Mouse (Mus musculus): ENCODE measurements around the gene Rac3. TPM values are rescaled to one million over a fixed set of nuclear protein-coding genes. Genes with fewer than 3 reads are reported as not detected.

The Rac3 gene
- 10.7 and 14.6 TPM in 2 replicates for polyA plus RNA-seq (2015; fragmentation: Nextera tagmentation; extraction: Ambion mirVana)

DNA sequence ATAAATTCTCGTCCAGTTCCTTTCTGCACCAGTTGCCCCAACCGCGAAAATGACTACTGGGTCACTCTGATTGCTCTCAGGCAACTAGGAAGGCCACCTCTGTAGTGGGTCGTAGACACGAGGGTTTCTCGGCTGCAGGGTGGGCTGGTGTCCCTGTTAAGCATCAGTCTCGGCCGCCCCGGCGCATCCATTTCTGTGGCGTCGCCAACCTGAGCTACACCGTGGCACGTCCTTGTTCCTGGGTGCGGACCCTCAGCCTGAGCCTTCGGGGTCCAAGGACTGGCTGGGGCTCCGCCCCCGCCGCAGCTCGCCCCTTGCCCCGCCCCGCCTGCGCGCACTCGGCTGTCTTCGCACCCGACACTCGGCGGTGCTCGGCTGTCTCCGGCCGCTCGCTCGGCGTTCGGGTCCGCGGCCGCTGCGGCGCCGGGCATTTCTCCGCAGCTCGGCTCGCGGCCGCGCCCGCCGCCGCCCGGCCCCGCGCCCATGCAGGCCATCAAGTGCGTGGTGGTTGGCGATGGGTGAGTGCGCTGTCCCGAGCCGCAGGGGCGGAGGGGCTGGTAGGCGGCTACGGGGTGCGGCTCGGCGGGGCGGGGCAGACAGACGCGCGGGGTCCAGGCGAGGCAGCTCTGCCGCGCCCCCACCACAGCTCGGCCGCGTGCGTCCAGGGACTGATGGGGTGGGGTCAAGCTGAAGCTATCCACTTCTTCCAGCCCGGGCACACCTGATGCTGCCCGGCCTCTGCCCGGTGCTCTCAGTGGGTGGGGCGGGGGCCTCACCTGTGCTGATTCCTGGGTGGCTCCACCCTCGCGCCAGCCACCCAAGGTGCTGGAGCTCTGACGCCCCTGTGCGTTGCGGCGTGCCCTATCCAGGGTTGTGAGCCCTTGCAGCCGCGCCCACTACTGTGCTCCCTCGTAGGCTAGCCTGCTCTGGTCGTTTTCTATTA, at the start of gene Rac3:
Gene Rac3, plus strand, starts transcription at position 347 of the 943 bp plus-strand sequence.

DNA sequence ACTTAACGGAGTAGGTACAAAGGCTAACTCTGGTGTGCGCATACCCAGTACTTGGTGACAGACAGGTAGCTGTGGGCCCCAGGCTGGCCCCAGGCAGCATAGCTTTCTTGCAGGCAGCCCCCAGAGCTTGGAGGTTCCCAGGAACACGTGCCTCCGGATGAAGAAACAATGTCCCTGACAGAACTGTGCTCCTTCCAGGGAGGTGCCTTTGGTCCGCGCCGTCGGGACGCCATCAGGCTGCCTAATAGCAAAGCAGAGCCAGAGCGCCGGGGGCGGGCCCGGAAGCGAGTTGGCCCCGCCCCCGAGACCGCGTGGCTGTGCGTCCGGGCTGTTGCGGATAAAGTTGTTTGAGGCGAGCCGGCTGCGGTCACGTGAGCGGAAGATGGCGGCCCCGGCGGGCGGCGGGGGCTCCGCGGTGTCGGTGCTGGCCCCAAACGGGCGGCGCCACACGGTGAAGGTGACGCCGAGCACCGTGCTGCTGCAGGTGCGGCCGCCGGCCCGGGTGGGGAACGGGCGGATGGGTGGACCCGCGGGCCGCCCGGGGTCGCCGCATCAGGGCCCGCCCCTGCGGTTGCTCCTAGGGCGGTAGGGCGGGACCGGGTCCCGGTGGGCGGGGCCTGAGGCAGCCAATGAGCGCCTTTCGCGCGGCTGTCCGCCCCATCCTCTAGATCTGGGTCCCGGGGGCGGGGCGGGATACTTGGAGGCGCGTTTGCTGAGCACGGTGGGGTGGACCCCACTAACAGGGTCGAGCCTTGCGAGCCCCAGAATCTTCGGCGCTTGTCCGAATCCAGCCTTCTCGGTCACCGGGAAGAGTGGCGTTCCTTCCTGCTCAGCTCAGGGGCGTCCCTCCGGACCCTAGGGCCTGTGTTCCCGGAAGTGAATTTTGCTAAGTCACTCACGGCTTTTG, 48.3 kb upstream of the Rac3 start, which contains the start of gene Aspscr1:
Gene Aspscr1, plus strand, starts transcription at position 287 of the 907 bp plus-strand sequence.

DNA sequence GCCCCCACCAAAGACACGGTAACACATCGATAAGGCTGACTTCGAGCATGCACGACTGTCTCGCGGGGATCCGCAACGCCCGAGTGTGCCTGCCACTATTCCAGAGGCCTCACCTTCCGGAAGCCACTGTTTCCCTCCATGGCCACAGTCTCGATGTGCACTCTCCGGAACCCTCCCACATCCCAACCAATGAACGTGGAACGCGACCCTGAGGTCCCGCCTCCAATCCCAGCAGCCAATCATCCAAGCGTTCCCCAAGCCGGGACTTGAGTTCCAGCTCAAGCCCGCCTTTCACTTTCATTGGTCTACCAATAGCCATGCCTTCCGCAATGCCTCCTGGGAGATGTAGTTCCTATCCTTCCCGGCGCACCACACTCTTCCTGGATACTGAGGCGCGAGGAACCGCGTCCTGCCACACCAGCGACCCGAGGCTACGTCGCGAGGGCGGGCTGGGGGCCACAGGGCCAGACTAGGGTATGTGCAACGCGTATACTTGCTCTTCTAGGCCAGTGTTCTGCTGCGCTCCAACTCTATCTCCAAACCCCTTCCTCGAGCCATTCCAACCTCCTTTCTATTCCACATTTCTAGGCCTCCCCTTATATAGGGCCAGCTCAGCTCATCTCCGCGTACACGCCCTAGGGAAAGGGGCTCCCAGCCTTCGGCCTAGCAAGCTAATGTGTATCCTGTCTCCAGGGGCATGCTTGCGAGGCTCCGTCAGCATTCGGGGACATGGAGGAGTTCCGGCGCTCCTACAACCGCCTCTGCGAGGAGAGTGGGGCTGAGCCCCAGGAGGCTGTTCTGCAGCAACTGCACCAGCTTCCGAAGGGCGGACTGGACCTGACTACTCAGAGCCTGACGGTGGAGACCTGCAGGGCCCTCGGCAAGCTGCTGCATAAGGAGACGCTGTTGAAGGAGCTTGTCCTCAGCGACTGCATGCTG, 7.4 kb upstream of the Rac3 start, which contains the start of the genes Cenpx and Lrrc45:
Gene Cenpx, minus strand, starts transcription at position 159 of the 939 bp plus-strand sequence.
Gene Lrrc45, plus strand, starts transcription at position 346 of the 939 bp plus-strand sequence.

DNA sequence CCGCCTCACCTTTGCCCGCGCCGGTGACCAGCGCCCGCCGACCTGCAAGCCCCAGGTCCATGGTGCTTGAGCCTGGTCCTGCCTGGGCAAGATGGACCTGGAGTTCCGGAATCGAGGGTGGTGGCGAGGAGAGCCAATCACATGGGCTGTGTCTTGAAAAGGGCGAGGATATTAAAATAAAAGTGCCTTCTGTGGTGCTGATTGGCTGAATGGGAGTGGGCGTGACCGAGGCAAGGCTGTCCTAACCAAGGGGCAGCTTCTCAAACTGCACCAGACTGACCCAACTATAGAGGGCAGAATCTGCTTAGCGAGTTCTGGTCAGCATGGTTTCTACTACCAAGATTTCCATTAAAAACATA, 5.9 kb downstream of the Rac3 start, which contains the start of gene Dcxr:
Gene Dcxr, minus strand, starts transcription at position 113 of the 359 bp plus-strand sequence.

DNA sequence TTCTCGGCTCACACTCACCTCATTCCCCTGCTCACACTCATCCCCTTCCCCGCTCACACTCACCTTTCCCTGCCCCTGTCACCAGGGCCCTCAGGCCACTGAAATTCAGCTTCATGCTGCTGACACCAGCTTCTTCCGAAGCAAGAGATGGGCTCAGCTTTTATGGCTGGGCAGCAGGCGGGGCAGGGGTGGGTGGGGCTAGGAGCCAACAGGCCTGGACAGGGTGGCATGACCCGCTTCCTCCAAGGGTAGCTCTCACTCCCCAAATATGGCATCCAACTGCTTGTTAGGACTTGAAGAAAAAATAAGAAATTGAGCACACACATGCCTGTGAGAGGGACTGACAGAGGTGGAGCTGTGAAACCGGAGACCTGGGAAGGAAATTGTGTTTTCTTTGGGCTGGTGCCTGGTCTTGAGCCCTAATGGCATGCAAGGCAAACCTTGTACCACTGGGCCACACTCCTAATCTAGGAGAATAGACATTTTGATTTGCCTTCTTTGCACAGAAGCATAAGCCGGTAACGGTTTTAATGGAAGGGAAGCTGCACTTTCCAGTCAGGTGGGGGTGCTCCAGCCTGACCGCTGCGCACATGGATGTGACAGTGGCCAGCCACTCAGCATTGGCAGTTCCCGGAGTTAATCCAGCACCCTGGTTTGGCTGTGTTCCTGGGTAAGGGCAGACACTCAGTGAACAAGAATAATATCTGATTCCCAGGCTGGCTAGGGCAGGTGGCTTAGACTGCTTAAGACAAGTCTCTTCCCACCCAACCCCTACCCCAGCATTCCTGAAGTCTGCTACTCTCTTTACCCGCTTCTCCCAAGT, 10.8 kb downstream of the Rac3 start, which contains the start of gene Cbr2:
Gene Cbr2, minus strand, starts transcription at position 257 of the 823 bp plus-strand sequence.

DNA sequence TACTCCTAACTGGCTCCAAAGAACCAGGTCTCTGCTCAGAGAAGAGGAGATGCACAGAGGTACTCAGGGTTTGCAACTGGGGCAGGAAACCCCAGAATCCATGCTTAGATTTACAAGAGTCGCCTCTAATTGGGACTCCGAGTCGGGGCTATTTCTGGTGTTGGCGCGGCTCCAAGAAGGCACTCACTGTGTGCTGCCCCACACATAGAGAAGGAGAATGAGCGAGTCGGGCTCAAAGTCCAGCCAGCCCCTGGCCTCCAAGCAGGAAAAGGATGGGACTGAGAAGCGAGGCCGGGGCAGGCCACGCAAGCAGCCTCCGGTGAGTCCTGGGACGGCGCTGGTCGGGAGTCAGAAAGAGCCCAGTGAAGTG, 41.4 kb downstream of the Rac3 start, which contains the start of gene Hmga1b:
Gene Hmga1b, plus strand, starts transcription at position 123 of the 370 bp plus-strand sequence.

Other genes starting within 250 kb of the Rac3 start
- 91.2 and 100 TPM in 2 replicates for gene Mrpl12, start 236.9 kb upstream of the Rac3 start, polyA plus RNA-seq (2015; fragmentation: Nextera tagmentation; extraction: Ambion mirVana)
- gene Slc25a10, start 229.6 kb upstream of the Rac3 start, polyA plus RNA-seq (2015; fragmentation: Nextera tagmentation; extraction: Ambion mirVana), result 34.6 and 38.5 TPM in 2 replicates
- 0.93 and 0.97 TPM in 2 replicates for gene Gcgr, start 190.8 kb upstream of the Rac3 start, polyA plus RNA-seq (2015; fragmentation: Nextera tagmentation; extraction: Ambion mirVana)
- gene Mcrip1, start 171.7 kb upstream of the Rac3 start, polyA plus RNA-seq (2015; fragmentation: Nextera tagmentation; extraction: Ambion mirVana), result 157 and 172 TPM in 2 replicates
- gene Ppp1r27, start 170.3 kb upstream of the Rac3 start, polyA plus RNA-seq (2015; fragmentation: Nextera tagmentation; extraction: Ambion mirVana), result not detected in 2 replicates
- 515 and 546 TPM in 2 replicates for gene P4hb, start 148.2 kb upstream of the Rac3 start, polyA plus RNA-seq (2015; fragmentation: Nextera tagmentation; extraction: Ambion mirVana)
- gene Arhgdia, start 139.8 kb upstream of the Rac3 start, polyA plus RNA-seq (2015; fragmentation: Nextera tagmentation; extraction: Ambion mirVana), result 458 and 475 TPM in 2 replicates
- 162 and 194 TPM in 2 replicates for gene Alyref, start 123.1 kb upstream of the Rac3 start, polyA plus RNA-seq (2015; fragmentation: Nextera tagmentation; extraction: Ambion mirVana)
- 165 and 166 TPM in 2 replicates for gene Anapc11, start 123.0 kb upstream of the Rac3 start, polyA plus RNA-seq (2015; fragmentation: Nextera tagmentation; extraction: Ambion mirVana)
- 0.43 and 1.1 TPM in 2 replicates for gene Npb, start 113.0 kb upstream of the Rac3 start, polyA plus RNA-seq (2015; fragmentation: Nextera tagmentation; extraction: Ambion mirVana)
- 72.3 and 111 TPM in 2 replicates for gene Pcyt2, start 103.5 kb upstream of the Rac3 start, polyA plus RNA-seq (2015; fragmentation: Nextera tagmentation; extraction: Ambion mirVana)
- 24.9 and 25.5 TPM in 2 replicates for gene Sirt7, start 96.2 kb upstream of the Rac3 start, polyA plus RNA-seq (2015; fragmentation: Nextera tagmentation; extraction: Ambion mirVana)
- gene Mafg, start 87.9 kb upstream of the Rac3 start, polyA plus RNA-seq (2015; fragmentation: Nextera tagmentation; extraction: Ambion mirVana), result 19.3 and 22.6 TPM in 2 replicates
- 22.5 and 33.3 TPM in 2 replicates for gene Pycr1, start 77.7 kb upstream of the Rac3 start, polyA plus RNA-seq (2015; fragmentation: Nextera tagmentation; extraction: Ambion mirVana)
- 0.28 TPM in 1 of 2 replicates, not detected in the other for gene Myadml2, start 73.3 kb upstream of the Rac3 start, polyA plus RNA-seq (2015; fragmentation: Nextera tagmentation; extraction: Ambion mirVana)
- gene Notum, start 60.3 kb upstream of the Rac3 start, polyA plus RNA-seq (2015; fragmentation: Nextera tagmentation; extraction: Ambion mirVana), result 2.6 and 4.4 TPM in 2 replicates
- gene Aspscr1, start 48.5 kb upstream of the Rac3 start, polyA plus RNA-seq (2015; fragmentation: Nextera tagmentation; extraction: Ambion mirVana), result 72.0 and 79.9 TPM in 2 replicates
- gene Cenpx, start 7.7 kb upstream of the Rac3 start, polyA plus RNA-seq (2015; fragmentation: Nextera tagmentation; extraction: Ambion mirVana), result 94.9 and 105 TPM in 2 replicates
- gene Lrrc45, start 7.5 kb upstream of the Rac3 start, polyA plus RNA-seq (2015; fragmentation: Nextera tagmentation; extraction: Ambion mirVana), result 21.2 and 22.0 TPM in 2 replicates
- 31.5 and 35.7 TPM in 2 replicates for gene Dcxr, start 5.8 kb downstream of the Rac3 start, polyA plus RNA-seq (2015; fragmentation: Nextera tagmentation; extraction: Ambion mirVana)
- 81.7 and 93.4 TPM in 2 replicates for gene Cbr2, start 10.6 kb downstream of the Rac3 start, polyA plus RNA-seq (2015; fragmentation: Nextera tagmentation; extraction: Ambion mirVana)
- gene Hmga1b, start 41.3 kb downstream of the Rac3 start, polyA plus RNA-seq (2015; fragmentation: Nextera tagmentation; extraction: Ambion mirVana), result 1.5 and 2.2 TPM in 2 replicates
- gene Rfng, start 62.7 kb downstream of the Rac3 start, polyA plus RNA-seq (2015; fragmentation: Nextera tagmentation; extraction: Ambion mirVana), result 19.7 and 20.3 TPM in 2 replicates
- 118 and 123 TPM in 2 replicates for gene Gps1, start 62.8 kb downstream of the Rac3 start, polyA plus RNA-seq (2015; fragmentation: Nextera tagmentation; extraction: Ambion mirVana)
- 38.1 and 41.2 TPM in 2 replicates for gene Dus1l, start 74.9 kb downstream of the Rac3 start, polyA plus RNA-seq (2015; fragmentation: Nextera tagmentation; extraction: Ambion mirVana)
- gene Fasn, start 103.1 kb downstream of the Rac3 start, polyA plus RNA-seq (2015; fragmentation: Nextera tagmentation; extraction: Ambion mirVana), result 17.8 and 30.1 TPM in 2 replicates
- 1.7 and 2.3 TPM in 2 replicates for gene Ccdc57, start 211.4 kb downstream of the Rac3 start, polyA plus RNA-seq (2015; fragmentation: Nextera tagmentation; extraction: Ambion mirVana)
- gene Slc16a3, start 227.0 kb downstream of the Rac3 start, polyA plus RNA-seq (2015; fragmentation: Nextera tagmentation; extraction: Ambion mirVana), result 109 and 117 TPM in 2 replicates

Data from urinary bladder, postnatal 0 days (tissue).